Mouse (Mus musculus): ENCODE results near the gene Adcy7. TPM values are rescaled to one million over a fixed set of nuclear protein-coding genes. Genes with fewer than 3 reads are reported as not detected.

The Adcy7 gene
- polyA plus RNA-seq, 1 experiment from 2014 or later: 3.0 TPM

GRCm38 (mm10) chr8:88313991-88314390 lies 41.8 kb downstream of the Adcy7 start:
- H3K27ac ChIP-seq (ENCODE audit: low read depth, low read length): no peak overlapping the region
- 93% methylated on average over 12 of the region's 12 CpGs for WGBS
- H3K36me3 ChIP-seq (ENCODE audit: control insufficient read depth, insufficient read depth, low read length): no peaks in the 10 kb centered on the region
- H3K9me3 ChIP-seq (ENCODE audit: control insufficient read depth, low read length): no peaks in the 10 kb centered on the region
- H3K4me2 ChIP-seq (ENCODE audit: low read depth, low read length, severe bottlenecking): no peak overlapping the region
- no peak for DNase-seq (ENCODE audit: low spot score)
- no peak overlapping the region for H3K9ac ChIP-seq (ENCODE audit: low read length)
- no peaks in the 10 kb centered on the region for H3K4me1 ChIP-seq (replicated peaks; ENCODE audit: control insufficient read depth, insufficient read depth, low read length)
- H3K27me3 ChIP-seq (ENCODE audit: control insufficient read depth, insufficient read depth, low read length): no peaks in the 10 kb centered on the region
- no peak for ATAC-seq (replicated peaks; ENCODE audit: low FRiP score)
- H3K4me3 ChIP-seq (ENCODE audit: low read depth, low read length): no peak overlapping the region

- no peaks in the 10 kb centered on the region for H3K27me3 ChIP-seq (ENCODE audit: control insufficient read depth, insufficient read depth, low read length)
- 97% methylated on average over 8 of the region's 8 CpGs for WGBS
- no peak overlapping the region for H3K27ac ChIP-seq (ENCODE audit: low read depth, low read length)
- H3K36me3 ChIP-seq (ENCODE audit: control insufficient read depth, insufficient read depth, low read length): no peaks in the 10 kb centered on the region
- no peak overlapping the region for H3K4me2 ChIP-seq (ENCODE audit: low read depth, low read length, severe bottlenecking)
- H3K4me3 ChIP-seq (ENCODE audit: low read depth, low read length): no peak overlapping the region
- no peak overlapping the region for H3K9ac ChIP-seq (ENCODE audit: low read length)
- H3K4me1 ChIP-seq (replicated peaks; ENCODE audit: control insufficient read depth, insufficient read depth, low read length): no peaks in the 10 kb centered on the region
- DNase-seq (ENCODE audit: low spot score): peak; percentile 39
- no peak for ATAC-seq (replicated peaks; ENCODE audit: low FRiP score)
- H3K9me3 ChIP-seq (ENCODE audit: control insufficient read depth, low read length): no peaks in the 10 kb centered on the region
These were observed 43.1 kb downstream of the Adcy7 start for GRCm38 (mm10) chr8:88315302-88315701.

- no peak overlapping the region for H3K4me3 ChIP-seq (ENCODE audit: low read depth, low read length)
- no peaks in the 10 kb centered on the region for H3K27me3 ChIP-seq (ENCODE audit: control insufficient read depth, insufficient read depth, low read length)
- no peaks in the 10 kb centered on the region for H3K9me3 ChIP-seq (ENCODE audit: control insufficient read depth, low read length)
- no peak overlapping the region for H3K27ac ChIP-seq (ENCODE audit: low read depth, low read length)
- ATAC-seq (replicated peaks; ENCODE audit: low FRiP score) (no peak), DNase-seq (ENCODE audit: low spot score) (peak; percentile 44)
- 69% methylated on average over 8 of the region's 8 CpGs for WGBS
- no peaks in the 10 kb centered on the region for H3K36me3 ChIP-seq (ENCODE audit: control insufficient read depth, insufficient read depth, low read length)
- H3K4me2 ChIP-seq (ENCODE audit: low read depth, low read length, severe bottlenecking): no peak overlapping the region
- no peak overlapping the region for H3K9ac ChIP-seq (ENCODE audit: low read length)
- H3K4me1 ChIP-seq (replicated peaks; ENCODE audit: control insufficient read depth, insufficient read depth, low read length): no peaks in the 10 kb centered on the region
These were observed 44.1 kb downstream of the Adcy7 start for GRCm38 (mm10) chr8:88316139-88316931.

- Histone ChIP-seq H3K36me3 (ENCODE audit: control insufficient read depth, insufficient read depth, low read length) (no peaks in the 10 kb centered on the region), H3K9me3 (ENCODE audit: control insufficient read depth, low read length) (no peaks in the 10 kb centered on the region), H3K4me1 (replicated peaks; ENCODE audit: control insufficient read depth, insufficient read depth, low read length) (no peaks in the 10 kb centered on the region), H3K9ac (ENCODE audit: low read length) (no peak overlapping the region), H3K27me3 (ENCODE audit: control insufficient read depth, insufficient read depth, low read length) (no peaks in the 10 kb centered on the region), H3K4me3 (ENCODE audit: low read depth, low read length) (no peak overlapping the region), H3K27ac (ENCODE audit: low read depth, low read length) (no peak overlapping the region), H3K4me2 (ENCODE audit: low read depth, low read length, severe bottlenecking) (no peak overlapping the region)
- ATAC-seq (replicated peaks; ENCODE audit: low FRiP score): no peak
- WGBS: 67% methylated on average over 5 of the region's 5 CpGs
- peak; percentile 47 for DNase-seq (ENCODE audit: low spot score)
These were observed 45.1 kb downstream of the Adcy7 start for GRCm38 (mm10) chr8:88317341-88317740.

- DNase-seq (ENCODE audit: low spot score) (peak; percentile 34), ATAC-seq (replicated peaks; ENCODE audit: low FRiP score) (no peak)
- Histone ChIP-seq H3K4me1 (replicated peaks; ENCODE audit: control insufficient read depth, insufficient read depth, low read length) (no peaks in the 10 kb centered on the region), H3K36me3 (ENCODE audit: control insufficient read depth, insufficient read depth, low read length) (no peaks in the 10 kb centered on the region), H3K4me2 (ENCODE audit: low read depth, low read length, severe bottlenecking) (no peak overlapping the region), H3K4me3 (ENCODE audit: low read depth, low read length) (no peak overlapping the region), H3K27ac (ENCODE audit: low read depth, low read length) (no peak overlapping the region), H3K27me3 (ENCODE audit: control insufficient read depth, insufficient read depth, low read length) (no peaks in the 10 kb centered on the region), H3K9me3 (ENCODE audit: control insufficient read depth, low read length) (no peaks in the 10 kb centered on the region), H3K9ac (ENCODE audit: low read length) (no peak overlapping the region)
- WGBS: 91% methylated on average over 8 of the region's 8 CpGs
These were observed 45.9 kb downstream of the Adcy7 start for GRCm38 (mm10) chr8:88318151-88318550.

- Histone ChIP-seq H3K4me3 (ENCODE audit: low read depth, low read length) (no peak overlapping the region), H3K9me3 (ENCODE audit: control insufficient read depth, low read length) (no peaks in the 10 kb centered on the region), H3K4me2 (ENCODE audit: low read depth, low read length, severe bottlenecking) (no peak overlapping the region), H3K27ac (ENCODE audit: low read depth, low read length) (no peak overlapping the region), H3K27me3 (ENCODE audit: control insufficient read depth, insufficient read depth, low read length) (no peaks in the 10 kb centered on the region), H3K9ac (ENCODE audit: low read length) (no peak overlapping the region), H3K36me3 (ENCODE audit: control insufficient read depth, insufficient read depth, low read length) (no peaks in the 10 kb centered on the region), H3K4me1 (replicated peaks; ENCODE audit: control insufficient read depth, insufficient read depth, low read length) (no peaks in the 10 kb centered on the region)
- WGBS: 92% methylated on average over 6 of the region's 6 CpGs
- DNase-seq (ENCODE audit: low spot score): peak; percentile 48
- no peak for ATAC-seq (replicated peaks; ENCODE audit: low FRiP score)
These were observed 47.9 kb downstream of the Adcy7 start for GRCm38 (mm10) chr8:88320134-88320533.

- H3K4me1 ChIP-seq (replicated peaks; ENCODE audit: control insufficient read depth, insufficient read depth, low read length): no peaks in the 10 kb centered on the region
- no peaks in the 10 kb centered on the region for H3K9me3 ChIP-seq (ENCODE audit: control insufficient read depth, low read length)
- no peaks in the 10 kb centered on the region for H3K27me3 ChIP-seq (ENCODE audit: control insufficient read depth, insufficient read depth, low read length)
- DNase-seq (ENCODE audit: low spot score) (peak; percentile 38), ATAC-seq (replicated peaks; ENCODE audit: low FRiP score) (no peak)
- no peak overlapping the region for H3K9ac ChIP-seq (ENCODE audit: low read length)
- no peak overlapping the region for H3K27ac ChIP-seq (ENCODE audit: low read depth, low read length)
- 92% methylated on average over 5 of the region's 5 CpGs for WGBS
- H3K4me2 ChIP-seq (ENCODE audit: low read depth, low read length, severe bottlenecking): no peak overlapping the region
- no peaks in the 10 kb centered on the region; the same call in 1 of the 2 replicates for H3K36me3 ChIP-seq (ENCODE audit: control insufficient read depth, insufficient read depth, low read length)
- no peak overlapping the region for H3K4me3 ChIP-seq (ENCODE audit: low read depth, low read length)
These were observed 49.2 kb downstream of the Adcy7 start for GRCm38 (mm10) chr8:88321387-88321786.

GRCm38 (mm10) chr8:88323523-88323922 lies 51.3 kb downstream of the Adcy7 start:
- WGBS: 89% methylated on average over 5 of the region's 5 CpGs
- Histone ChIP-seq H3K9ac (ENCODE audit: low read length) (no peak overlapping the region), H3K27ac (ENCODE audit: low read depth, low read length) (no peak overlapping the region), H3K4me1 (replicated peaks; ENCODE audit: control insufficient read depth, insufficient read depth, low read length) (no peaks in the 10 kb centered on the region), H3K9me3 (ENCODE audit: control insufficient read depth, low read length) (no peaks in the 10 kb centered on the region), H3K36me3 (ENCODE audit: control insufficient read depth, insufficient read depth, low read length) (no peaks in the 10 kb centered on the region; the same call in 1 of the 2 replicates), H3K4me2 (ENCODE audit: low read depth, low read length, severe bottlenecking) (no peak overlapping the region), H3K27me3 (ENCODE audit: control insufficient read depth, insufficient read depth, low read length) (no peaks in the 10 kb centered on the region), H3K4me3 (ENCODE audit: low read depth, low read length) (no peak overlapping the region)
- DNase-seq (ENCODE audit: low spot score) (no peak), ATAC-seq (replicated peaks; ENCODE audit: low FRiP score) (no peak)

- H3K27me3 ChIP-seq (ENCODE audit: control insufficient read depth, insufficient read depth, low read length): no peaks in the 10 kb centered on the region
- no peak overlapping the region for H3K27ac ChIP-seq (ENCODE audit: low read depth, low read length)
- WGBS: 91% methylated on average over 11 of the region's 11 CpGs
- H3K4me2 ChIP-seq (ENCODE audit: low read depth, low read length, severe bottlenecking): no peak overlapping the region
- H3K9ac ChIP-seq (ENCODE audit: low read length): no peak overlapping the region
- no peaks in the 10 kb centered on the region for H3K4me1 ChIP-seq (replicated peaks; ENCODE audit: control insufficient read depth, insufficient read depth, low read length)
- no peak overlapping the region for H3K4me3 ChIP-seq (ENCODE audit: low read depth, low read length)
- no peaks in the 10 kb centered on the region; the same call in 1 of the 2 replicates for H3K36me3 ChIP-seq (ENCODE audit: control insufficient read depth, insufficient read depth, low read length)
- DNase-seq (ENCODE audit: low spot score): no peak
- ATAC-seq (replicated peaks; ENCODE audit: low FRiP score): no peak
- no peaks in the 10 kb centered on the region for H3K9me3 ChIP-seq (ENCODE audit: control insufficient read depth, low read length)
These were observed 52.6 kb downstream of the Adcy7 start for GRCm38 (mm10) chr8:88324760-88325159.

All from forebrain, embryonic 11.5 days (tissue).